Mouse (Mus musculus) MEL (cell line): ENCODE results near the gene Mylk.

Source experiments
- CHD1 ChIP-seq: IDR thresholded peaks from 2 replicates; pipeline ENCODE4 v1.6.1; 2012; ENCODE audit warnings: low read depth, mild to moderate bottlenecking, inconsistent platforms, low read length, improper control_type of control experiment
- CTCF ChIP-seq, 3 experiments: IDR thresholded peaks in 2 of 3; conservative IDR thresholded peaks in 1 of 3; 2 replicates each; pipeline ENCODE4 v1.5.1; 2011 to 2012; ENCODE audit warnings: low read length in 3 of 3, low read depth in 2 of 3, mild to moderate bottlenecking in 2 of 3, improper control_type of control experiment in 1 of 3, inconsistent platforms in 1 of 3, mixed read lengths in 1 of 3, moderate library complexity in 1 of 3; ENCODE audit not compliant: control insufficient read depth in 1 of 3, insufficient read depth in 1 of 3, poor library complexity in 1 of 3, severe bottlenecking in 1 of 3
- E2F4 ChIP-seq: IDR thresholded peaks from 2 replicates; pipeline ENCODE4 v1.6.1; 2011; ENCODE audit warnings: low read depth, low read length, improper control_type of control experiment, borderline replicate concordance
- EP300 ChIP-seq, 2 experiments: IDR thresholded peaks; 2 replicates each; pipeline ENCODE4 v1.6.1; 2011; ENCODE audit warnings: improper control_type of control experiment in 2 of 2, low read length in 2 of 2, low read depth in 1 of 2, mild to moderate bottlenecking in 1 of 2
- GATA1 ChIP-seq: IDR thresholded peaks from 2 replicates; pipeline ENCODE4 v1.6.1; 2011; ENCODE audit warnings: low read depth, low read length, improper control_type of control experiment
- MAFK ChIP-seq: IDR thresholded peaks from 2 replicates; pipeline ENCODE4 v1.6.1; 2011; ENCODE audit warnings: low read depth, mild to moderate bottlenecking, low read length, improper control_type of control experiment, borderline replicate concordance
- MYC ChIP-seq: IDR thresholded peaks from 2 replicates; pipeline ENCODE4 v1.6.1; 2011; ENCODE audit warnings: low read depth, mild to moderate bottlenecking, low read length, improper control_type of control experiment, moderate library complexity
- POLR2A ChIP-seq, 2 experiments: IDR thresholded peaks; 2 replicates each; pipeline ENCODE4 v1.6.1; 2011 to 2012; ENCODE audit warnings: low read length in 2 of 2, mild to moderate bottlenecking in 2 of 2, control low read depth in 1 of 2, improper control_type of control experiment in 1 of 2, low read depth in 1 of 2, moderate library complexity in 1 of 2; ENCODE audit not compliant: control insufficient read depth in 1 of 2, insufficient read depth in 1 of 2, poor library complexity in 1 of 2
- POLR2AphosphoS2 ChIP-seq: IDR thresholded peaks from 2 replicates; pipeline ENCODE4 v1.6.1; 2011; ENCODE audit warnings: low read length, improper control_type of control experiment
- RCOR1 ChIP-seq: IDR thresholded peaks from 2 replicates; pipeline ENCODE4 v1.6.1; 2012; ENCODE audit warnings: low read depth, mild to moderate bottlenecking, inconsistent platforms, low read length, improper control_type of control experiment
- SMC3 ChIP-seq: IDR thresholded peaks from 2 replicates; pipeline ENCODE4 v1.6.1; 2011; ENCODE audit warnings: low read depth, low read length, improper control_type of control experiment
- TAL1 ChIP-seq: IDR thresholded peaks from 2 replicates; pipeline ENCODE4 v1.6.1; 2012; ENCODE audit warnings: mild to moderate bottlenecking, inconsistent platforms, low read length, moderate library complexity, mixed read lengths
- UBTF ChIP-seq: IDR thresholded peaks from 2 replicates; pipeline ENCODE4 v1.6.1; 2012; ENCODE audit warnings: low read depth, mild to moderate bottlenecking, inconsistent platforms, low read length, improper control_type of control experiment, moderate library complexity, borderline replicate concordance; ENCODE audit not compliant: insufficient read depth
- ZC3H11A ChIP-seq: IDR thresholded peaks from 2 replicates; pipeline ENCODE4 v1.6.1; 2012; ENCODE audit warnings: low read depth, mild to moderate bottlenecking, inconsistent platforms, low read length, improper control_type of control experiment

- TF ChIP-seq TAL1 (no peak), POLR2A (IDR thresholded peaks at IDR 0.05; ENCODE audit: control insufficient read depth in 1 of 2, insufficient read depth in 1 of 2, low read depth in 1 of 2, low read length in 2 of 2, poor library complexity in 1 of 2) (no peak), E2F4 (no peak), MYC (no peak), CTCF (IDR thresholded peaks at IDR 0.05 in 2 of 3, conservative IDR thresholded peaks at IDR 0.05 in 1 of 3; ENCODE audit: control insufficient read depth in 1 of 3, insufficient read depth in 1 of 3, low read depth in 2 of 3, low read length in 3 of 3, poor library complexity in 1 of 3, severe bottlenecking in 1 of 3) (no peak), POLR2AphosphoS2 (no peak), ZC3H11A (no peak), EP300 (IDR thresholded peaks at IDR 0.05; ENCODE audit: low read depth in 1 of 2, low read length in 2 of 2) (no peak), SMC3 (no peak), RCOR1 (no peak), CHD1 (no peak), MAFK (no peak), GATA1 (no peak), UBTF (no peak)
Observed at GRCm38 (mm10) chr16:34991365-34991764, 246.4 kb downstream of the Mylk start.
